Comparison of ENCODE assay signal across 9 mouse cellular contexts in genomic region chr1:183040847-183041382, GRCm38 (mm10).
DNase-seq lines count a peak whose midpoint lies in the region; ATAC-seq lines count a peak whose summit lies in the region.
"Had no signal": no experiment of that assay in that cellular context is flagged by ENCODE, and none has a peak within 500 bp of the region (broad histone marks: within the 10 kb centered on the region; RNA-seq: fewer than 3 reads in every experiment).

No protein-coding gene starts in this region.

- WGBS in liver, embryonic 15.5 days (ENCODE audit: insufficient replicate concordance) = 55% methylated on average over 11 of the region's 11 CpGs
- WGBS in kidney, embryonic 14.5 days = 71% methylated on average over 11 of the region's 11 CpGs
- 75% methylated on average over 11 of the region's 11 CpGs for WGBS in forebrain, embryonic 15.5 days
- WGBS in hindbrain, embryonic 14.5 days = 81% methylated on average over 11 of the region's 11 CpGs

- no peaks in the 10 kb centered on the region for H3K27me3 ChIP-seq in liver, embryonic 15.5 days
- H3K27me3 ChIP-seq in kidney, embryonic 14.5 days (ENCODE audit: control insufficient read depth, insufficient read depth, low read length) = no peaks in the 10 kb centered on the region
- H3K27me3 ChIP-seq in forebrain, embryonic 15.5 days = peaks cover 45% of the 10 kb centered on the region
- H3K27me3 ChIP-seq in hindbrain, embryonic 14.5 days (ENCODE audit: control insufficient read depth, insufficient read depth, low read length) = peaks cover 9% of the 10 kb centered on the region

- no peaks in the 10 kb centered on the region for H3K4me1 ChIP-seq in liver, embryonic 15.5 days (replicated peaks)
- H3K4me1 ChIP-seq in kidney, embryonic 14.5 days (ENCODE audit: control insufficient read depth, insufficient read depth, low read length) = no peaks in the 10 kb centered on the region
- H3K4me1 ChIP-seq in forebrain, embryonic 15.5 days = 0 out of 2 replicates have a peak, but pooled peaks cover 1% of the 10 kb centered on the region
- H3K4me1 ChIP-seq in hindbrain, embryonic 14.5 days (replicated peaks; ENCODE audit: control insufficient read depth, insufficient read depth, low read length) = 0 out of 2 replicates have a peak, but pooled peaks cover under 1% of the 10 kb centered on the region
- H3K4me1 ChIP-seq: neural tube, embryonic 12.5 days had no signal

- no peak overlapping the region for H3K4me3 ChIP-seq in liver, embryonic 15.5 days (replicated peaks)
- H3K4me3 ChIP-seq in kidney, embryonic 14.5 days (ENCODE audit: low read length) = no peak overlapping the region
- H3K4me3 ChIP-seq in forebrain, embryonic 15.5 days = no peak overlapping the region
- no peak overlapping the region for H3K4me3 ChIP-seq in hindbrain, embryonic 14.5 days (replicated peaks; ENCODE audit: low read length)
- H3K4me3 ChIP-seq: neural tube, embryonic 12.5 days had no signal

- no peak overlapping the region for H3K27ac ChIP-seq in liver, embryonic 15.5 days (replicated peaks)
- H3K27ac ChIP-seq in kidney, embryonic 14.5 days (ENCODE audit: low read depth, low read length) = no peak overlapping the region
- H3K27ac ChIP-seq in forebrain, embryonic 15.5 days (replicated peaks) = no peak overlapping the region
- no peak overlapping the region for H3K27ac ChIP-seq in hindbrain, embryonic 14.5 days
- H3K27ac ChIP-seq: neural tube, embryonic 12.5 days had no signal

- ATAC-seq in liver, embryonic 15.5 days (ENCODE audit: insufficient read depth) = peak; percentile 34
- ATAC-seq in kidney, embryonic 14.5 days (ENCODE audit: low FRiP score, low TSS enrichment) = peak; percentile 29; the same call in 1 of the 2 replicates
- no peak for ATAC-seq in forebrain, embryonic 15.5 days (replicated peaks)
- ATAC-seq in hindbrain, embryonic 14.5 days (ENCODE audit: low FRiP score) = no peak

- no peak for DNase-seq in liver
- peak; percentile 60 for DNase-seq in heart, adult 8-10 months (ENCODE audit: low spot score)
- DNase-seq in naive thymus-derived CD4-positive, alpha-beta T cell, adult 2 months (ENCODE audit: low read depth) = peak; percentile 14
- DNase-seq in neural tube, embryonic 10.5 days (ENCODE audit: extremely low spot score, low spot score) = no peak
- no peak for DNase-seq in hindbrain, embryonic 14.5 days (ENCODE audit: low spot score)

- no peak overlapping the region for H3K9ac ChIP-seq in liver, embryonic 15.5 days
- no peak overlapping the region for H3K9ac ChIP-seq in kidney, embryonic 14.5 days (ENCODE audit: low read depth, low read length)
- no peak overlapping the region for H3K9ac ChIP-seq in forebrain, embryonic 15.5 days (replicated peaks)
- no peak overlapping the region for H3K9ac ChIP-seq in hindbrain, embryonic 14.5 days
- H3K9ac ChIP-seq: neural tube, embryonic 12.5 days had no signal

- H3K36me3 ChIP-seq in liver, embryonic 15.5 days (replicated peaks) = no peaks in the 10 kb centered on the region
- H3K36me3 ChIP-seq in kidney, embryonic 14.5 days (ENCODE audit: control insufficient read depth, insufficient read depth, low read length) = no peaks in the 10 kb centered on the region
- H3K36me3 ChIP-seq in forebrain, embryonic 15.5 days = no peaks in the 10 kb centered on the region
- no peaks in the 10 kb centered on the region for H3K36me3 ChIP-seq in hindbrain, embryonic 14.5 days (replicated peaks; ENCODE audit: control insufficient read depth, insufficient read depth)
- H3K36me3 ChIP-seq: neural tube, embryonic 12.5 days had no signal

- no peak overlapping the region for H3K4me2 ChIP-seq in liver, embryonic 15.5 days
- no peak overlapping the region for H3K4me2 ChIP-seq in kidney, embryonic 14.5 days (replicated peaks; ENCODE audit: low read depth, low read length)
- no peak overlapping the region for H3K4me2 ChIP-seq in forebrain, embryonic 15.5 days (replicated peaks)
- H3K4me2 ChIP-seq in hindbrain, embryonic 14.5 days (replicated peaks) = no peak overlapping the region
- H3K4me2 ChIP-seq: neural tube, embryonic 12.5 days had no signal

- no peaks in the 10 kb centered on the region for H3K9me3 ChIP-seq in liver, embryonic 15.5 days (replicated peaks)
- H3K9me3 ChIP-seq in kidney, embryonic 14.5 days (ENCODE audit: control insufficient read depth, low read length) = no peaks in the 10 kb centered on the region
- H3K9me3 ChIP-seq in forebrain, embryonic 15.5 days = no peaks in the 10 kb centered on the region
- H3K9me3 ChIP-seq in hindbrain, embryonic 14.5 days (ENCODE audit: control insufficient read depth, low read length) = no peaks in the 10 kb centered on the region
- H3K9me3 ChIP-seq: neural tube, embryonic 12.5 days had no signal

Comparison
In these comparisons a context has a peak if more than half of its experiments do, and no peak if none do; other contexts are left out.
1. ATAC-seq: peak in liver, embryonic 15.5 days (single experiment) and kidney, embryonic 14.5 days (single experiment); none in forebrain, embryonic 15.5 days (single experiment) and hindbrain, embryonic 14.5 days (single experiment).
2. DNase-seq: peak in heart, adult 8-10 months (single experiment) and naive thymus-derived CD4-positive, alpha-beta T cell, adult 2 months (single experiment); none in liver (single experiment), neural tube, embryonic 10.5 days (single experiment) and hindbrain, embryonic 14.5 days (single experiment).